In genomic region chr7:29906682-29907058, GRCm38 (mm10) we compare ENCODE assay signal across 8 mouse cellular contexts. TPM values are rescaled to one million over a fixed set of nuclear protein-coding genes. Genes with fewer than 3 reads are reported as not detected.
A peak's percentile ranks its signal among the peaks of the same experiment; 100 is the strongest.
DNase-seq lines count a peak whose midpoint lies in the region; ATAC-seq lines count a peak whose summit lies in the region.

No protein-coding gene starts in this region.

- peaks cover 3% of the 10 kb centered on the region; the same call in 1 of the 2 replicates for H3K4me1 ChIP-seq in liver, embryonic 11.5 days (replicated peaks; ENCODE audit: control insufficient read depth, insufficient read depth, low read length)
- H3K4me1 ChIP-seq in stomach, embryonic 14.5 days (ENCODE audit: control insufficient read depth, insufficient read depth, low read length), result peaks cover 10% of the 10 kb centered on the region; the same call in 1 of the 2 replicates

- peaks cover 8% of the 10 kb centered on the region; the same call in 1 of the 2 replicates for H3K36me3 ChIP-seq in liver, embryonic 11.5 days (ENCODE audit: control insufficient read depth, insufficient read depth, low read length)
- peaks cover 11% of the 10 kb centered on the region; the same call in 1 of the 2 replicates for H3K36me3 ChIP-seq in stomach, embryonic 14.5 days (ENCODE audit: control insufficient read depth, insufficient read depth, low read length)

- H3K27me3 ChIP-seq in liver, embryonic 11.5 days (replicated peaks; ENCODE audit: control insufficient read depth, insufficient read depth, low read length), result no peaks in the 10 kb centered on the region
- H3K27me3 ChIP-seq in stomach, embryonic 14.5 days (ENCODE audit: control insufficient read depth, insufficient read depth, low read length), result no peaks in the 10 kb centered on the region

- no peak for ATAC-seq in liver, embryonic 11.5 days (replicated peaks; ENCODE audit: low FRiP score)
- ATAC-seq in stomach, embryonic 14.5 days (ENCODE audit: insufficient number of reproducible peaks, insufficient read depth, low FRiP score, low read depth), result no peak; the same call in 1 of the 2 replicates

- no peaks in the 10 kb centered on the region for H3K9me3 ChIP-seq in liver, embryonic 11.5 days (ENCODE audit: control insufficient read depth, low read length)
- H3K9me3 ChIP-seq in stomach, embryonic 14.5 days (ENCODE audit: control insufficient read depth, low read depth, low read length), result no peaks in the 10 kb centered on the region

- peak overlapping the region; percentile 81 for H3K9ac ChIP-seq in liver, embryonic 11.5 days (ENCODE audit: low read depth, low read length)
- H3K9ac ChIP-seq in stomach, embryonic 14.5 days (replicated peaks; ENCODE audit: low read depth, low read length), result no peak overlapping the region; the same call in 1 of the 2 replicates

- WGBS in liver, embryonic 11.5 days, result 23% methylated on average over 8 of the region's 8 CpGs
- 23% methylated on average over 8 of the region's 8 CpGs for WGBS in stomach, embryonic 14.5 days

- peak overlapping the region; percentile 86 for H3K4me2 ChIP-seq in liver, embryonic 11.5 days
- H3K4me2 ChIP-seq in stomach, embryonic 14.5 days (replicated peaks; ENCODE audit: low read depth, low read length), result peak overlapping the region; percentile 61

- DNase-seq in cerebellum, adult 11-12 months, result peak; percentile 16
- no peak for DNase-seq in cerebellum, adult 11 months
- peak; percentile 8 for DNase-seq in thymus, postnatal 14 days
- DNase-seq in thymus, postnatal 4 days, result no peak
- no peak for DNase-seq in liver, embryonic 11.5 days (ENCODE audit: low spot score)
- DNase-seq in adrenal gland, postnatal 10 days, result no peak
- DNase-seq in thymus, postnatal 0 days (ENCODE audit: low spot score), result no peak

- H3K4me3 ChIP-seq in liver, embryonic 11.5 days (ENCODE audit: low read depth, low read length), result peak overlapping the region; percentile 66
- H3K4me3 ChIP-seq in stomach, embryonic 14.5 days (ENCODE audit: low read depth, low read length), result peak overlapping the region; percentile 59

- peak overlapping the region; percentile 91 for H3K27ac ChIP-seq in liver, embryonic 11.5 days (ENCODE audit: low read depth, low read length)
- H3K27ac ChIP-seq in stomach, embryonic 14.5 days (ENCODE audit: low read length), result peak overlapping the region; percentile 96

RNA-seq across cellular contexts. Expression of gene Zfp27, which starts 0.3 kb away (rescaled TPM):
- 4.9 and 5.8 TPM in 2 replicates for polyA plus RNA-seq in liver, embryonic 11.5 days (2014; fragmentation: Nextera tagmentation; extraction: Ambion mirVana)
- 10.9 and 12.8 TPM in 2 replicates for polyA plus RNA-seq in stomach, embryonic 14.5 days (2014; fragmentation: Nextera tagmentation; extraction: Ambion mirVana)
- total RNA-seq in adrenal gland, postnatal 10 days (2021), result 10 to 100 TPM; 10.6 to 13.0 TPM
- 6.4 and 6.9 TPM in 2 replicates for polyA plus RNA-seq in thymus, postnatal 0 days (2015; fragmentation: Nextera tagmentation; extraction: Ambion mirVana)

RNA-seq across cellular contexts. Expression of gene Zfp383, which starts 1.4 kb away (rescaled TPM):
- 2.2 and 2.3 TPM in 2 replicates for polyA plus RNA-seq in liver, embryonic 11.5 days (2014; fragmentation: Nextera tagmentation; extraction: Ambion mirVana)
- polyA plus RNA-seq in stomach, embryonic 14.5 days (2014; fragmentation: Nextera tagmentation; extraction: Ambion mirVana), result 6.7 and 8.0 TPM in 2 replicates
- total RNA-seq in adrenal gland, postnatal 10 days (2021), result 1 to 10 TPM; 6.6 to 8.1 TPM
- 0.90 and 1.1 TPM in 2 replicates for polyA plus RNA-seq in thymus, postnatal 0 days (2015; fragmentation: Nextera tagmentation; extraction: Ambion mirVana)

RNA-seq across cellular contexts. Expression of gene Zfp420, which starts 46.9 kb away (rescaled TPM):
- 3.9 and 5.7 TPM in 2 replicates for polyA plus RNA-seq in liver, embryonic 11.5 days (2014; fragmentation: Nextera tagmentation; extraction: Ambion mirVana)
- 8.8 and 12.2 TPM in 2 replicates for polyA plus RNA-seq in stomach, embryonic 14.5 days (2014; fragmentation: Nextera tagmentation; extraction: Ambion mirVana)
- 1 to 10 TPM; 3.6 to 4.3 TPM for total RNA-seq in adrenal gland, postnatal 10 days (2021)
- polyA plus RNA-seq in thymus, postnatal 0 days (2015; fragmentation: Nextera tagmentation; extraction: Ambion mirVana), result 3.0 and 3.1 TPM in 2 replicates

RNA-seq across cellular contexts. Expression of gene Zfp74, which starts 47.2 kb away (rescaled TPM):
- 6.7 and 7.0 TPM in 2 replicates for polyA plus RNA-seq in liver, embryonic 11.5 days (2014; fragmentation: Nextera tagmentation; extraction: Ambion mirVana)
- 12.0 and 13.3 TPM in 2 replicates for polyA plus RNA-seq in stomach, embryonic 14.5 days (2014; fragmentation: Nextera tagmentation; extraction: Ambion mirVana)
- total RNA-seq in adrenal gland, postnatal 10 days (2021), result 10 to 100 TPM in 1 of 2 experiments, 1 to 10 TPM in 1; 7.3 to 11.4 TPM
- polyA plus RNA-seq in thymus, postnatal 0 days (2015; fragmentation: Nextera tagmentation; extraction: Ambion mirVana), result 6.8 and 9.2 TPM in 2 replicates

RNA-seq across cellular contexts. Expression of gene Zfp940, which starts 53.2 kb away (rescaled TPM):
- polyA plus RNA-seq in liver, embryonic 11.5 days (2014; fragmentation: Nextera tagmentation; extraction: Ambion mirVana), result 3.9 TPM in 2 replicates
- polyA plus RNA-seq in stomach, embryonic 14.5 days (2014; fragmentation: Nextera tagmentation; extraction: Ambion mirVana), result 6.3 and 6.5 TPM in 2 replicates
- total RNA-seq in adrenal gland, postnatal 10 days (2021), result 1 to 10 TPM in 1 of 2 experiments, under 1 TPM in 1; 0.87 to 1.2 TPM
- polyA plus RNA-seq in thymus, postnatal 0 days (2015; fragmentation: Nextera tagmentation; extraction: Ambion mirVana), result 4.6 and 4.8 TPM in 2 replicates

Comparison
In these comparisons a context has a peak if more than half of its experiments do, and no peak if none do; other contexts are left out.
1. DNase-seq: peak in cerebellum, adult 11-12 months (single experiment) and thymus, postnatal 14 days (single experiment); none in cerebellum, adult 11 months (single experiment), thymus, postnatal 4 days (single experiment), liver, embryonic 11.5 days (single experiment), adrenal gland, postnatal 10 days (single experiment) and thymus, postnatal 0 days (single experiment).